Mouse (Mus musculus) myocyte (in vitro differentiated cells): ENCODE data around the gene Mtmr10. TPM values are rescaled to one million over a fixed set of nuclear protein-coding genes. Genes with fewer than 3 reads are reported as not detected.

Experiments
- H3K27me3 ChIP-seq: one replicate; pipeline ENCODE4 v1.6.1; 2011; ENCODE audit not compliant: control insufficient read depth, insufficient read depth, insufficient read length
- H3K36me3 ChIP-seq: one replicate; pipeline ENCODE4 v1.6.1; 2011; ENCODE audit not compliant: control insufficient read depth, insufficient read depth
- H3K4me2 ChIP-seq: one replicate; pipeline ENCODE4 v1.6.1; 2011; ENCODE audit warnings: low read depth, control low read depth
- H3K4me3 ChIP-seq: one replicate; pipeline ENCODE4 v1.5.1; 2011; ENCODE audit warnings: mild to moderate bottlenecking, control low read depth, moderate library complexity
- H3K79me2 ChIP-seq: one replicate; pipeline ENCODE4 v1.6.1; 2011; ENCODE audit not compliant: control insufficient read depth, insufficient read depth
- H3ac ChIP-seq: one replicate; pipeline ENCODE4 v1.6.1; 2011; ENCODE audit not compliant: control insufficient read depth, insufficient read length
- CEBPB ChIP-seq: IDR thresholded peaks from 2 replicates; pipeline ENCODE4 v1.6.1; 2011; ENCODE audit warnings: mild to moderate bottlenecking, moderate library complexity; ENCODE audit not compliant: poor library complexity, insufficient read depth, severe bottlenecking
- E2F4 ChIP-seq: IDR thresholded peaks from one replicate; pipeline ENCODE4 v1.6.1; 2011; ENCODE audit warnings: mild to moderate bottlenecking, control low read depth, moderate library complexity; ENCODE audit not compliant: insufficient read depth
- MAX ChIP-seq: IDR thresholded peaks from one replicate; pipeline ENCODE4 v1.6.1; 2011; ENCODE audit warnings: low read depth, mild to moderate bottlenecking, control low read depth
- MYOD1 ChIP-seq, 3 experiments: IDR thresholded peaks; one replicate each; pipeline ENCODE4 v1.6.1; 2011; ENCODE audit warnings: control low read depth in 2 of 3, low read depth in 2 of 3, mild to moderate bottlenecking in 2 of 3, moderate library complexity in 1 of 3; ENCODE audit not compliant: insufficient read length in 2 of 3, control insufficient read depth in 1 of 3
- MYOG ChIP-seq, 3 experiments: IDR thresholded peaks; one replicate each; pipeline ENCODE4 v1.6.1; 2011; ENCODE audit warnings: control low read depth in 2 of 3, low read depth in 2 of 3, mild to moderate bottlenecking in 2 of 3; ENCODE audit not compliant: insufficient read length in 2 of 3, control insufficient read depth in 1 of 3, insufficient read depth in 1 of 3
- POLR2A ChIP-seq: IDR thresholded peaks from one replicate; pipeline ENCODE4 v1.6.1; 2011; ENCODE audit warnings: low read depth, mild to moderate bottlenecking, control low read depth, moderate library complexity; ENCODE audit not compliant: insufficient read length
- POLR2AphosphoS2 ChIP-seq: IDR thresholded peaks from one replicate; pipeline ENCODE4 v1.6.1; 2011; ENCODE audit warnings: low read depth, control low read depth; ENCODE audit not compliant: insufficient read length
- REST ChIP-seq: IDR thresholded peaks from one replicate; pipeline ENCODE4 v1.6.1; 2011; ENCODE audit warnings: mild to moderate bottlenecking, control low read depth, moderate library complexity; ENCODE audit not compliant: insufficient read depth, insufficient read length
- SRF ChIP-seq: IDR thresholded peaks from one replicate; pipeline ENCODE4 v1.6.1; 2011; ENCODE audit warnings: low read depth; ENCODE audit not compliant: control insufficient read depth, insufficient read length
- TCF12 ChIP-seq: IDR thresholded peaks from one replicate; pipeline ENCODE4 v1.6.1; 2011; ENCODE audit warnings: mild to moderate bottlenecking, control low read depth; ENCODE audit not compliant: poor library complexity, insufficient read depth, severe bottlenecking
- TCF3 ChIP-seq: IDR thresholded peaks from one replicate; pipeline ENCODE4 v1.6.1; 2011; ENCODE audit warnings: low read depth, control low read depth; ENCODE audit not compliant: insufficient read length
- USF1 ChIP-seq: IDR thresholded peaks from one replicate; pipeline ENCODE4 v1.6.1; 2011; ENCODE audit warnings: low read depth, mild to moderate bottlenecking, control low read depth, moderate library complexity
- polyA plus RNA-seq: library from polyadenylated mRNA; unstranded; fragments of >200 nt; fragmentation: generic; extraction: Trizol; gene quantifications from one replicate; pipeline ENCODE4 v1.2.1, GENCODE M21; 2012; ENCODE audit warnings: missing spikeins

The Mtmr10 gene
- polyA plus RNA-seq, 1 experiment = 5.6 TPM

DNA sequence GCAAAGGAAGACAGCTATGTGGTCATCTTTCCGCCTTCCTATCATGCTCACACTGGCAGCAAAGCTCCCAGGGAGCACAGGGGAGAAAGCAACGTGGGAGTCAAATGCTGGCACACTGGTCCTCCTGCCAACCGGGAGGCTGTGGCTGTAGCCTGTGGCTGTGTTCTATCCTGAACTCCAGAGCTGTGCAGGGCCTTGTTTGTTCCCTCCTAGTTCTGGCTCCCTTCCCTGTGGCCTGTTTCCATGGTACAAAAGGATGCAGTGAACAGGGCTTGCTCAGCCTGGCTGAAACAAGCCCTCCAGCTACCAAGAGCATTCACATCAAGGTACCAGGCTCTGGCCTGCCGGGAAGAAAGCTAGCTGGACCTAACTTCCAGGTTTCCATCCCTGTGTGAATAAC, 63.6 kb downstream of the Mtmr10 start:
- TF ChIP-seq CEBPB (no peak), TCF12 (no peak), MAX (no peak), SRF (no peak), TCF3 (no peak), E2F4 (no peak), POLR2A (no peak), POLR2AphosphoS2 (no peak), MYOG (IDR thresholded peaks at IDR 0.05; ENCODE audit: control insufficient read depth in 1 of 3, insufficient read depth in 1 of 3, insufficient read length in 2 of 3, low read depth in 2 of 3) (no peak), REST (no peak), MYOD1 (IDR thresholded peaks at IDR 0.05; ENCODE audit: control insufficient read depth in 1 of 3, insufficient read length in 2 of 3, low read depth in 2 of 3) (no peak), USF1 (no peak)
- H3K27me3 ChIP-seq = no peaks in the 10 kb centered on the region
- H3K36me3 ChIP-seq = no peaks in the 10 kb centered on the region
- H3K79me2 ChIP-seq = no peaks in the 10 kb centered on the region
- H3ac ChIP-seq = no peak overlapping the region
- no peak overlapping the region for H3K4me2 ChIP-seq
- H3K4me3 ChIP-seq = no peak overlapping the region

GRCm38 (mm10) chr7:64354206-64354605, 66.8 kb downstream of the Mtmr10 start:
- H3K27me3 ChIP-seq = no peaks in the 10 kb centered on the region
- H3ac ChIP-seq = no peak overlapping the region
- H3K4me3 ChIP-seq = no peak overlapping the region
- H3K36me3 ChIP-seq = peaks cover 5% of the 10 kb centered on the region
- H3K4me2 ChIP-seq = no peak overlapping the region
- no peaks in the 10 kb centered on the region for H3K79me2 ChIP-seq
- no peak for TF ChIP-seq MAX
- no peak for TF ChIP-seq TCF3
- no peak for TF ChIP-seq TCF12
- TF ChIP-seq MYOG (IDR thresholded peaks at IDR 0.05; ENCODE audit: control insufficient read depth in 1 of 3, insufficient read depth in 1 of 3, insufficient read length in 2 of 3, low read depth in 2 of 3) = no peak
- TF ChIP-seq REST = no peak
- no peak for TF ChIP-seq MYOD1 (IDR thresholded peaks at IDR 0.05; ENCODE audit: control insufficient read depth in 1 of 3, insufficient read length in 2 of 3, low read depth in 2 of 3)
- TF ChIP-seq E2F4 = no peak
- TF ChIP-seq USF1 = no peak
- TF ChIP-seq SRF = no peak

- no peaks in the 10 kb centered on the region for H3K79me2 ChIP-seq
- no peaks in the 10 kb centered on the region for H3K27me3 ChIP-seq
- no peak for TF ChIP-seq POLR2AphosphoS2
- no peak for TF ChIP-seq MAX
- no peak for TF ChIP-seq TCF3
- no peak for TF ChIP-seq CEBPB
- TF ChIP-seq USF1 = no peak
- no peak for TF ChIP-seq MYOD1 (IDR thresholded peaks at IDR 0.05; ENCODE audit: control insufficient read depth in 1 of 3, insufficient read length in 2 of 3, low read depth in 2 of 3)
- no peak for TF ChIP-seq SRF
- H3K36me3 ChIP-seq = peaks cover 5% of the 10 kb centered on the region
- H3K4me3 ChIP-seq = no peak overlapping the region
- H3ac ChIP-seq = no peak overlapping the region
- H3K4me2 ChIP-seq = no peak overlapping the region
Observed at GRCm38 (mm10) chr7:64356661-64357060, 69.2 kb downstream of the Mtmr10 start.

- H3K79me2 ChIP-seq = no peaks in the 10 kb centered on the region
- no peak overlapping the region for H3ac ChIP-seq
- peaks cover 7% of the 10 kb centered on the region for H3K36me3 ChIP-seq
- H3K4me2 ChIP-seq = no peak overlapping the region
- TF ChIP-seq POLR2AphosphoS2 (no peak), MYOG (IDR thresholded peaks at IDR 0.05; ENCODE audit: control insufficient read depth in 1 of 3, insufficient read depth in 1 of 3, insufficient read length in 2 of 3, low read depth in 2 of 3) (no peak), POLR2A (no peak), USF1 (no peak), REST (no peak), SRF (no peak), E2F4 (no peak), TCF12 (no peak), CEBPB (no peak), MAX (no peak)
- no peak overlapping the region for H3K4me3 ChIP-seq
- no peaks in the 10 kb centered on the region for H3K27me3 ChIP-seq
Observed at GRCm38 (mm10) chr7:64357405-64357804, 70.0 kb downstream of the Mtmr10 start.

DNA sequence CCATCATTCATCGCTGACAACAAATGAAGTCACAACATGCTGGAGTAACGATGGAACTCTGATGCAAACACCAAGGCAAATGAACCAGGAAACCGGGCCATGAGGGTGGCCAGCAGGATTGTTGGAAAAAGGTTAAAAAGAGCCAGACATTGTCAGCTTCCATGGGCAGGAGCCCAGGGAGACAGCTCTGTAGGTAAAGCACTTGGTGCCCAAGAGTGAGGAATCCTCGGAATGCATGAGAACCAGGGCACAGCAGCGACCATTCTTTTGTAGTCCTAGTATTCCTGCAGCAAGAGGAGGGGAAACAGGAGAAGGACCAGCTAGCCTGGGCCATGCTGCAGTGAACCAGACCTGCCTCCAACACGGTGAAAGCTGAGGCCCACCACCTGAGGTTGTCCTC, 71.2 kb downstream of the Mtmr10 start:
- Histone ChIP-seq H3K27me3 (no peaks in the 10 kb centered on the region), H3K36me3 (peaks cover 11% of the 10 kb centered on the region), H3ac (no peak overlapping the region), H3K4me2 (no peak overlapping the region), H3K79me2 (no peaks in the 10 kb centered on the region), H3K4me3 (no peak overlapping the region)
- TF ChIP-seq E2F4 (no peak), USF1 (no peak)

DNA sequence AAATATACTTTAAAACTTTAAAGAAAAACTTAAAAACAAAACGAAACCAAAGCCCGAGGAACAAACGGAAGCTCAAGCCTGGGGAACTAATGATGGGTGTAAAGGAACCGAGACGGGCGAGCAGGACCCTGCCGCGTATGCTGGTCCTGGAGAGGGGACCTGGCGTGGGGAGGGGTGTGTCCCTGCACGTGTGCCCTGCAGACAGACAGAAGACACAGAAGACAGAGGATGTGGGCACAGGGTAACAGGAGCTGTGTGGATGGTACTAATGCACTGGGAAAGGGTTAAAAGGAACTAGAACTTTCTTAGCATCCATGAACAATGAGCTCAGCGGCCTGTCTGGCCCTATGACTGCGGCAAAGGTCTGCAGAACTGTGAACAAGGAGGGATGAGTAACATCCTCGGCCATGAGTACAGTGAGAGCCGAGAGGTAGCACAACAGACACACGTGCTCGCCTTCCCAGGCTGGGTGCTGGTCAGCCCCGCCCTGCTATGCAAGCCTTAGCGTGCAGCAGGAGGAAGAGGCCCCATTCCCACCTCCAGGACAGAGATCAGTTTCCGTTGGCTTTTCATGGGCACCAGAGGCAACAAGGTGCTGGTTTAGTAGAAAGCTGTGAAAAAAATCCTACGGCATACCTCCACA, 72.6 kb downstream of the Mtmr10 start:
- TF ChIP-seq SRF (no peak), CEBPB (no peak), POLR2A (no peak), TCF12 (no peak), MYOG (IDR thresholded peaks at IDR 0.05; ENCODE audit: control insufficient read depth in 1 of 3, insufficient read depth in 1 of 3, insufficient read length in 2 of 3, low read depth in 2 of 3) (no peak), TCF3 (no peak), POLR2AphosphoS2 (no peak)
- H3K36me3 ChIP-seq = peaks cover 11% of the 10 kb centered on the region
- no peaks in the 10 kb centered on the region for H3K27me3 ChIP-seq
- H3K4me3 ChIP-seq = no peak overlapping the region
- H3K79me2 ChIP-seq = no peaks in the 10 kb centered on the region
- no peak overlapping the region for H3ac ChIP-seq
- H3K4me2 ChIP-seq = no peak overlapping the region
